Mouse (Mus musculus): ENCODE measurements around the gene Srgap2.

Gene Srgap2

DNA sequence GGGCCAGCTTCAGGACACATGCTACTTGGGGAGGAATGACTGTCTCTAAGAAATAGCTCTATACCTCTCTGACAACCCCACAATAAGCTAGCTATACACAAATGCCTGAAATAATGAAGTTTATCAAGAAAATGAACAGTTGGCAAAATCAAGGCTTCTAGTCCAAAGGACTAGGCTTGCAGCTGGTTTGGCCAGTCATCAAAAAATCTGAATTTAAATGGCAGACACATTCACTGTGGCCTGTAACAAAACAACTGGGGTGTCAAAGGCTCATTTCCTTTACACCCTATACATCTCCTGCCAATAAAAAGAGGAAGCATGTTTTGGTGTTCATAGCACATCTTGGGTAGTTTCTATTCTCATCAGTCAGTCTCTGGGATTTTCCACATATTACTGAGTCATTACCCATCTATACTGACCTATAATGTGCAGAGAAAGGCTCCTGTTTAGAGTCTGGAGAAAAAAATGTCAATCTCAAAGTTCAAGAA lies 53.5 kb downstream of the Srgap2 start:
- DNase-seq (ENCODE audit: low read depth), result no peak

DNA sequence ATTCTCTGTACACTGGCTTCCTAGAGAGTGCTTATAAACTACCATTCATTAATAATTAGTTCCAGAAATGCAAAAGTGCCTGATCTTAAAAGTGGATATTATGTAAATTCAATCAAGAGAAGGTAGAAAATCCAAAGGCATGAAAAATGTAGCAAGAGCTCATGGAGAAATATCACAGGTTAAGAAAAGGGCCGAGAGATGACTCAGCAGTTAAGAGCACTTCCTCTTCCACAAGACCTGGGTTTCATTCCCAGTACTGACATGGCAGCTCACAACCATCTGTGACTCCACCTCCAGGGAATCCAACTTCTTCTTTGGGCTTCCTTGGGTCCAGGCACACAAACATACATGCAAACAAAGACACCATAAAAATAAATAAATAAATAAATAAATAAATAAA lies 56.6 kb downstream of the Srgap2 start:
- DNase-seq (ENCODE audit: low read depth), result no peak

DNA sequence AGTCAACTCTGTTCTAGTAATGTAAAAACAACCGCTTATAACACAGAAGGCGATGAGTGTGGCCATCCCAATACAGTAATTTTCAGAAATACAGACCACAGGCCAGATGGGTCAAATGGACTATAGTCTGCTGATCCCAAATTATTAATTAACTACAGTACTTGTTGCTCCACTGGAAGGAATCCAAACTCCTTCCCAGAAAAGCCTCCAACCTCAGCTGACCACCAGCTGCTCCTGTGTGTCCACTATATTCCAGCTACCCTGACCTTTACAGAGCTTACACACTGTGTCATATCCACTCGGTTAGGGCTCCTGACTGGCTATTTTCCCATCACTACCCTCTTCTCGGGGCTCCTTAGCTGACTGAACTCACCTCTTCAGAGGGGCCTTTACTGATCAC lies 61.3 kb downstream of the Srgap2 start:
- no peak for DNase-seq (ENCODE audit: low read depth)

DNA sequence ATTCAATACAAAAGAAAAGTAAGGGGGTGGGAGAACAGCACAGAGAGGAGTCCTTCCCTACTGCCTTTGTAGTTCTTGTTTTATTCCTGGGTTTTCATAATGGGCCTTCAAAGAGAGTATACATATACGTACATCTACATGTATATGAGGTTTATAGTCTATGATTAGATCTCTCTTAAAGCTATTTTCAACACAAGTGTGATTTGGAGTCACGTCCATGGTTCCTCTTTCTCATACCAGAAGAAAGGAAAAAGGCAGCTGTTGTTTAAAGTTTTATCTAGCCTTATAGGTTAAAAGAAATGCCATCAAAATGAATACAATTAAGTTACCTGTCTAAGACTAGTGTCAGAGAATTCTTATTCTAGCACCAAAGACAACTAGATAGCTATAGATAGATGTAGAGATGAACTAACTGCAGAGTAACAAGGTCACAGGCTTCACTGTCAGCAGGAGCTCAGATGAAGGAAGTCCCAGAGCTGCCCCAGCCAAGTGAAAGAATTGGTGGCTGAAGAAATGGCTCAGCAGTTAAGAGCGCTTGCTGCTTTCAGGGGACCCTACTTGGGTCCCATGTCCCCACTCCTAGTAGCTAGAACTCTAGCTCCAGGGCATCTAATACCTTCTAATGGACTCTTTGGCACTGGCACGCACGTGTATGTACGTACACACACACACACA lies 63.1 kb downstream of the Srgap2 start:
- no peak for DNase-seq (ENCODE audit: low read depth)

DNA sequence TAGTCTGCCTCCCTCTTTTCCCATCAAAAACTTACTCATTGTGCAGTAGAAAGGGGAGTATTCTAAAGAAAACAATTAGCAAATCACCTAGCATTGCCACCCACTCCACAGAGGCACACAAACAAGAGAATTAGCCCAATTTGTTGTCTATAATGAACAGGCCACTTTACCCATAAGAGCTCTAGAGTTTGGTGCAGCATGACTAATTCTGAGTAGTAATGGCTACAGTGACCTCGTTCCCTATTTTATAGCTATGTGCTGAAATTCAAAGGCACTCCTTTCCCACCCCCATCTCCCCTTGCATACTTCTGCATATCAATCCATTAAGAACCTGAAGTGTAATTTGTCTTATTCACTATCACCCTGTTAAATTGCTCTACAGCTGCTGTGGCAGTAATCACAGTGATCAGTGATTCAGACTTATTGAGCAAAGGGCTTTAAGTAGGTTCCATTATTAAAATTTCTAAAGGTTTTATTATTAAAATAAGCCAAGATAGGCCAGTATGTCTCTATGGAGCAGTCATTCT lies 64.5 kb downstream of the Srgap2 start:
- DNase-seq (ENCODE audit: low read depth), result no peak

DNA sequence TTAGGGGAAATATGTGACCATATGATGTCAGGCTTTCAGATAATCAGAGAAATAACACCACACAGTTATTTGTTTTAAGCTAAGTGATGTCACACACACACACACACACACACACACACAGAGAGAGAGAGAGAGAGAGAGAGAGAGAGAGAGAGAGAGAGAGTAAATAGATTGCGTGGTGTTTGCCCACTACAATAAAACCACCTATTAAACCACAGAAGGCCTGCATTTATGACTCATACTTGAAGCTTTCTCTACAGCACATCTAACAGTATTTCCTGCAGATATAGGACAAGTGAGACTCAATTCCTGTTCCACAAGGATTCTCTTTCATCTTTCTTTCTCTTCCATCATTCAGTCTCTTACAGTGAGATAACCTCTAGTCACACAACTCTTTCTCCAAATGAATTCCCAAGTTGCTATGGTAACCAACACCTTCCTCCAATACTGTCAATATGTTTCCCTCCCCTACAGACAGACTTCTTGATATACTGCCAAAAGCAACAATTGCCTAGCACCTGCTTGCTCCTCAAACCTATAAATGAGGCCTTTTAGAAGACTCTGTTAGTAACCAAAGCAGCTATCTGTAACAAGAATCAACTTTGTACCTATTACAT lies 66.1 kb downstream of the Srgap2 start:
- DNase-seq (ENCODE audit: low read depth), result peak; percentile 22

DNA sequence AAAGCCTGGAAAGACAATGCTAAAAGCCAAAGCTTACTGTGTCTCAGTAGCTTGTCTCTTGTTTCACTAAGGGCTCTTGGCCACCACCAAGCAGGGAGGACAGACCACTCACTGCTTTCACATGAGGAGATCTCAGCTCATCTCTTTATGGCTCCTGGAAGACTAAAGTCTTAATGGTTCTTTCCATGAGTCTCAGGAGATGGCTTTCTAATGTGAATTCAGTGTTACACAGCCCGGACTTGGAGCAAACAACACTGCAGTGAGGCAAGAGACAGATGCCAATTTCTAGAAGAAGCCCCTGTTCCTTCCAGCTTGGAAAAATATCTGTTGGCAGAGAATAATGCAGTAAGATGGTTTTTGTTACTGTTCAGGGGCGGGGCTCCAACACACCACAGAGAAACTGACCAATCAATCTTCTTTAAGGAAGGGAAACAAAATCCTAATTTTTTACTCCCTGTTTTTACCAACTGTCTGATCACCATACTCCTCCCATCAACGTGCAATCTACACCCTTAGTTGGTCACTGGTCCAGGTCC lies 71.7 kb downstream of the Srgap2 start:
- no peak for DNase-seq (ENCODE audit: low read depth)

DNA sequence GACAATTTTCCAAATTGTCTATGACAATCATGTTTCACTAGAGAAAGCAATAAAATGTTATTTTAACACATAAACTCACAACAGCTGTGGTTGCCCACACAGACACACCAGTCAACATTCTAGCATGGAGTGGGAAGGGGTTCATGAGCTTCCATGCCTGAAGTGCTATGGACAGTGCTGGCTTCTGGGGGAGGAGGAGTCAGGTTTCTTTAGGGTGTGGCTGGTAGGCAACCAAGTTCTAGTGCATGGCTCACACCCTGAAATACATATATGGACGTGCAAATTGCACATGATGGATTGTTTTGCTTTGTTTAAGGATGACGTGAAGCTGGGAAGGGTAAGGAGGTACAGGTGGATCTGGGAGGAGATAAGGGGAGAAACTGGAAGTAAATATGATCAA lies 72.8 kb downstream of the Srgap2 start:
- DNase-seq (ENCODE audit: low read depth), result no peak

DNA sequence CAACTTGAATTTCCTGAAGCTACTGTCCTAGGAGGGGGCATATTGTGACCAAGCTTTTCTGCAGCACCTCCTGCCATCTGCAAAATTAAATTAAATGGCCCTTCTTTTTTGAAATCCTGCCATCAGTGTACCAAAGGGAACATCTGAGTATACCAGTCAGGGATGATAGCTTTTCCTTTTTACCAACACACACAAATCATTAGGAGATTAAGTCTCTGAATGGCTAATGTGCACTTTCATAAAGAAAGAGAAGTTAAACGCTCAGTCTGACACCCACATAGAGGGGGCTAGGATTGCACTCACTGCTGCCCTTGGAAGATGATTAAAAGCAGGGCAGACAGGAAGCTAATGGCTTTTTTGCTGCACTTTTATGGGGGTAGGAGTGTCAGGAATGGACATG lies 73.8 kb downstream of the Srgap2 start:
- no peak for DNase-seq (ENCODE audit: low read depth)

DNA sequence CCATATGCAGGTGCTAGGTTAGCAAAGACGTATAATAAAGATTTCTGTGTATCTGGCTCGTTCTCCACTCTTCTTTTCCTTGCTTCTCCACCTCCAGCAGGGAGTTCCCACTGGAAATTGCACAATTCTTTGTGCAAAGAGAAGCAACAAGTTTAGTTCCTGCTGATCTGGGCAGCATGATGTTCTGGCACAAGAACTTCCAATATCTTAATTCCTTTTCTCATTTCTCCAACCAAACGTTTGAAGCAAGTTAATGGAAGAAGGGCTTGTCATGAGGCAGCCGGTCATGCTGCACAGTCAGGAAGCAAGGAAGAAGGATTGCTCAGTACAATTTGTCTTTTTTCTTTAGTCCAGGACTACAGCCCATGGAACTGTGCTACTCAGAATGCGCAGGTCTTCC lies 78.8 kb downstream of the Srgap2 start:
- DNase-seq (ENCODE audit: low read depth), result no peak

DNA sequence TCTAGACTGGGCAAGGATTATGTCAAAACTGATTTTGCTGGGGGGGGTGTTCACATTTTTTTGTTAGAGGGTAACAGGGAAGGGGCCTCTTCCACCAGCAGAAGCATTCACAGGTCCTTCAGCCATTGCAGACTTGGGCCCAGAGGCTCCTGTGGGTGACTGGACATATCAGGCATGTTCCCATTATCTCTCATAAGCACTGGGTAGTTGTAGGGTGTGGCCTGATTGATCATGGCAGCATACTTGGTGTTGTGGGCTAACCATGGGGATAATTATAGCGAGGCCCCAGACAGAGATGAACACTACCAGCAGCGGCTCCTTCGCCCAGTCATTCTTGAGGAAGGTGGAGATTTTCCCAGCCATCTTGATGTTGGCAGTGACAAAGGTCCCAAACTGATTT lies 79.8 kb downstream of the Srgap2 start:
- DNase-seq (ENCODE audit: low read depth), result no peak

DNA sequence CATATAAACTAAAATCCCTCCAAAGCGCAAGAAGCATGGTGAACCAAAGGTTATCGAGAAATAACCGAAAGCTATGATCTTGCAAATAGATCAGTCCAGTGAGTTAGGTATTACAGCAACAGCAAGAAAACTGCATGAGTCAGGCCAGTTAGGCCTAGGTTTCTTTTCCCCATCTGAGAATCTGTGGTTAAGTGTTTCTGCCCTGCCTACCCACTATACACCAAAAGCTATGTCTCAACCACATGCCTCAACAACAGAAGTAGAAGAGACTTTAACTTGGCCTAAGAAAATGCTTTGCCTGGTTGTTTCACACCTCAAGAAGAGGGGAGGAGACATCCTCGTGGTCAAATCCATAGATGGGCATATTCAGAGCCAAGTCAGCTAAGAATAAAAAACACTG lies 80.6 kb downstream of the Srgap2 start:
- DNase-seq (ENCODE audit: low read depth), result peak; percentile 36

DNA sequence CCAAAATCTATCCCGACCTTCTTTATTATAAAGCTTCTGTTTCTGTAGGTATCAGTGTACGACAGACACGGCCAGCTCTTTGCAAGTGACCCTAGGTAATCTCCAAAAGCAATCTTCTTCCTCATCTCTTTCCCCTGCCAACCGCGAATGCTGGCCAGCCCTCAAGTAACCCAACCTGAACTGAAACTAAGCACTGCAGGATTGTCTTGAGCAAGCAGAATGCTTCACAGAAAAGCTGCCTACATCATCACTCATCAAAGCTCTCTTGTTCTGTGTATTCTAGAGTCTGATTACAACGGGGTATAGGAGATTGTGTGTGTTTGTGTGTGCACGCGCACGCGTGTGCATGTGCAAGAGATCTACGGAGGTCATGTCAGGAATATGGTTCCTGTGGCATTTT lies 88.6 kb downstream of the Srgap2 start:
- no peak for DNase-seq (ENCODE audit: low read depth)

DNA sequence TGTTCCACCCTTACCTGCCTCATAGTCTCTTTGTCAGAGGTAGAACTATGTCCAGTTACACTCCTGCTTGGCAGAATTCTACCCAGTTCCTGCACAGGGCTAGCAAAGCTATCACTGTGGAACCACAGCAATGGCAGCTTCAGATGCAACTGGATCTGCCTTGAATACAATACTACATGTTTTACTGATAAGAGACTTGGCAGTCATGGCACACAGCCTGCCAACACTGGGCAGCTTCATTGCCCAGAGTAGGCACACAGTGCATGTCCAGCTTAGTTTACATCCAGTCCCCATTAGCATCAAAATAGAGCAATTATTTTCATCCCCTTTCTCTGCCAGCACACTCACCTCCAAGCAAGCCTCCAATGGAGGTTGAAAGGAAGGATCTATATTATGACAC lies 89.2 kb downstream of the Srgap2 start:
- no peak for DNase-seq (ENCODE audit: low read depth)

DNA sequence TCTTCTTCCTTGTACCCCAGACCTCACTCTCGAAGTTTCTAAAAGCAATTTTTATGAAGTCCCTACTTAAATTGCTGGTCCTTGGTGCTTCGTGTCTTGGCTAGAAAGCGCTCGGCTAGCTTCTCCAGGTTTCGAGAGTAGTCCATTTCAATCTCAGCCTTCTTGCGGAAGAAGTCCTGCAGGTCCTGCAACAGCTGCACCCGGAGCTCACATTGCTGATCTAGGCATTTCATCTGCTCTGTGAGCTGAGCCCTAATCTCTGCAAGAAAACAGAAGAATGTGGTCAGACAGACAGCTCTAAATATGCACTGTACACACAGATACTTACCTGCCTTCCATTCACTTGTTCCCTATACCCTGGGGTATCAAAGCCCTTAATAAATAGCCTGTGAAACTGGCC lies 90.5 kb downstream of the Srgap2 start:
- no peak for DNase-seq (ENCODE audit: low read depth)

DNA sequence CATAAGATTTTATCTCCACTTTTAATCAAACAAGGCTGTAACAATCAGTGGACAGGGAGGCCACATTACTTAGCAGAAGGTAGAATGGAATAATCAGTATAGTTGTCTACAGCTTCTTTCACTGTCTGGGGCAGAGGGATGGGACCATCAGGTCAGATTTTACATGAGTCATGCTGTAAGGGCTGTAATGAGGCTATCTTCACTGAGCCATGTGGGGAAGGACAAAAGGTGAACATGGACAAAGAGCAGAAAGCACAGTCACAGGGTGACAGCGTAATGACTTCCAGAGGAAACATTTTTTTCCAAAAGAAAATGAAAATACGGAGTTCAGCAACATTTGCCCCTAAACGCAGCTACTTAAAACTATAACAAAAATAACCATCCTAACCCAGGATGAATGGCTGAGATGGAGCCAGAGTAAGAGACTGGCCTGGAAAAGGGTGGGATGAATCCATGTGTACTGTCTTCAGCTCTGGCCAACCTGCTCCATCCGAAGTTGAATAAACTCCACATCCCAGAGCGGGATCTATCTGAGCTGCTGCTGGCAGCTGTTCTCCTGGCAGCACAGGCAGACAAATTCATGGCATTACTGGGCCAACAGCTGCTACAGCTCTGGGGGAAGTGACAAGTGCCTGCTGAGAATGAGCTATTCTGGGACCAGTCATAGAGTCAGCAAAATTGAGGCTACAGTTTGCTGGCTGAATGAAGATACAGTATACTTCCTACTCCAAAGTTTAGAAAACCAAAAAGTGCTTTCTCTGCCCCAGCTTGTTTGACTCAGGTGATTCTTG lies 95.5 kb downstream of the Srgap2 start:
- no peak for DNase-seq (ENCODE audit: low read depth)

DNA sequence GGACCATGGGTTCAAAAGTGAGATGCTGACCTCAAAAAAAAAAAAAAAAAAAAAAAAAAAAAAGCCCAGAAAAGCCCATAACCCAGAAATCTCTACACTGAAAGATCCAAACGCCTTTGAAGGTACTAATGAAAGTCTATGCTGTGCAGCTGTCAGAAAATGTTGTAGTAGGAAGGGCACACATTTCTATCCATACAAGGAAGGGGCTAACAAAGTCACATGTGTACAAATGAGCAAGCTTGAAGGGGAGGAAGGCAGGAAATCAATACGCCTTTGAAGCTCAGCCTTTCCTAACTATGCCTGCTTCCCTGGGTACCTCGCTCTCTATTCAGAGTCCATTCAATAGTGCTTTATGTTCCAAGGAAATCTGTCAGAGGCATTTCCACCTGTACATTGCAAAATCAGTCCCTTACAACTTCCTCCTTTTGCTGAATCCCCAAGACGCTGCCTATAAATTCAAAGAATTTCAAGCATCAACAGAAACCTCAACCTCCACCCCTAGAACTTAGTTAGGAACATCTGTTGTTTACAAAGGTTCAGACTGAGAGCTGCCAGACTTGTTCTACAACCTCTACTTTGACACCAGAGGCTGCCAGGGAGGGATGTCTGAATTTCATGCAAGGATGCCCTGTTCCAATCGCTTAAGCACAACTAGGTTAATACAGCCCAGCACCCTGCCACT lies 99.9 kb downstream of the Srgap2 start:
- no peak for DNase-seq (ENCODE audit: low read depth)

DNA sequence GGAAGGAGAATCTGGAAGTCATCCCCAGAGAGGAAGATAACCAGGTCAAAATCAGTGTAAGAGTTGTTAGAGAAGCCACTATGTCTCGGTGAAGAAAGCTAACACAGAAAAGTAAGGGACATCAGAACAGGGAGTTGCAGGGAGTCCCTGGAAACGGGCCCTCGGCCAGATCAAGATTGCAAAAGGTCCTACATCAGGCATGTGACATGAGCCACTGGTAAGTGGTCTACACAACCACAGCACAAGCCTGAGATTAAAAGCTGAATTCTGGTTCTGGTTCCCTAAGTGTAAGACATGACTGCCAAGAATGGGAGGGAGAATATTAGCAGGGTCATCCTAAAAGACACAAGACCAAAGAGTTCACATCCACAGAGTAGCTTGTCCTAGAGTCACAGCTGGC lies 104.1 kb downstream of the Srgap2 start:
- no peak for DNase-seq (ENCODE audit: low read depth)

DNA sequence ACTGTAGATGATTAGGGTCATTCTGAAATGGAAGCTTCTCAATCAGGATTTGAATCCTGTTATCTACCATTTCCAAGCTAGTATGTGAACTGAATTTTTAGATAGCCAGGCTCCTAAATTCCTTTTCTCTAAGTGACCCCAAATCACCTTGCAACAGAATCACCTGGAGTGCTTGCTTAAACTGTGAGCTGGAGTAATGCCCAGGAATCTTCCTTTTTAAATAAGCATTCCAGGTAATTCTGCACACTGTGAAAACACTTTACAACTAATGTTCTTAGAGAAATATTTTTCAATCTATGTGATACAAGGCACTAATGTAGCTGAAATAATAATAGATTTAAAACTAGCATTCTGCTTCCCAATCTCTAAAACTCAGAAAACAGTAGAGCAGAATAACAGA lies 106.0 kb downstream of the Srgap2 start:
- DNase-seq (ENCODE audit: low read depth), result no peak

DNA sequence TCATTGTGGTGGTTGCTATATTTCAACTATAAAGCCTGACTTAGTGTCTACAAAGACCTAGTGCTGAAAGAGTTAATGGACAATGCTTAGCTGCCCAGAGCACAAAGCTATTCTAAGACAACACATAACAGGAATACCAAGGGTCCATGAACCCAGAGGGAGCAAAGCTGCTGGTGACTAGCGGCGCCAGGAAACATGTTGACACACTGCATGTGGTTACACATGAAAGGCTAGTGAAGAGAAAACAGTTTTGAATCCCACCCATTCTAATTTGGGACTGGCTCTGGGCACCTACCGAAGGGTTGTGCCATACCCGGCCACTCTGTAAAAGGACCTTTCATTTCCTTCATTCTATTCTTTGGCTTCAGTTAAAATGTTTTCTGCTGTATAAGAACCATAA lies 106.5 kb downstream of the Srgap2 start:
- no peak for DNase-seq (ENCODE audit: low read depth)

DNA sequence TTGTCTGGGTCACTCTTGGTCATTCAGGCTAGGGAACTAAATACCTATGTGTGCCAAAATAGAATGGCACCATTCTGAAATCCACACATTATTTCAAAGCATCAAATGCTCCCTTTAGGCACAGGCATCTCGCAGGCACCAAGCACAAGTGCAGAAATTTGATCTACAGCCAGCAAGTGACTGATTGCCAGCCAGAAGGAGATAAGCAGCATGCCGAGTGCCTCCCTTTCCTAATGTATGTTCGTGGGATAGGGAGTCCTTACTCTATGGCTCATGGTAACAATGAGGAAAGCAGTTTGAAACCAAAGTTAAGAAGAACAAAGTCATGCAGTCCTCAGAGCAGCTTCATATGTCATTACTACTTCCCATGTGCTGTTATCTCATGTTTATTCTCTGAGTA lies 107.8 kb downstream of the Srgap2 start:
- DNase-seq (ENCODE audit: low read depth), result no peak

All from induced T-regulatory cell, adult 2 months (primary cell).